Mouse (Mus musculus): ENCODE data around the gene Vmn2r94.

Gene Vmn2r94

DNA sequence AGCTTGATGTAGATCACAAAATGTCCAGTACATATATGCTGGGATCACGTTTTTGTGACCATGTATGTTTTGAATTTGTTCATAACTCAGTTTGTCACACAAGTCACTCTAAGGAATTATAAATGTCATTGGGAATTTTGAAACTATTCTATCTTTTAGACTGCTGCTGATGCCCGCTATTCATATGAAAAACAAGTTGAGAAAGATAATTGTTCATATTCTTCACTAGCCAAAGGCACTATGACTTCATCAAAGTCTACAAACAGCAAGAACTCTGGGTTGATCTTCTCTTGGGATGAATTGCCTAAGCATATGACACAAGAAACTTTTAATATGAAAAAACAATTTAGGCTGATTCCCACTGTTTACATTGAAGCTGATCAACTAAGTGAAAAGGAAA, at the start of gene Vmn2r94:
Vmn2r94 (minus strand) TSS at position 101 of the 400 bp plus-strand sequence.
- DNase-seq (ENCODE audit: low read depth, low spot score), result no peak

GRCm38 (mm10) chr17:18323031-18323430, 45.5 kb upstream of the Vmn2r94 start:
- no peak for DNase-seq (ENCODE audit: low read depth, low spot score)

GRCm38 (mm10) chr17:18297799-18298198, 20.2 kb upstream of the Vmn2r94 start, which contains the start of gene Vmn2r93:
Vmn2r93 (plus strand) TSS chr17:18298099.
- DNase-seq (ENCODE audit: low read depth, low spot score), result no peak

DNA sequence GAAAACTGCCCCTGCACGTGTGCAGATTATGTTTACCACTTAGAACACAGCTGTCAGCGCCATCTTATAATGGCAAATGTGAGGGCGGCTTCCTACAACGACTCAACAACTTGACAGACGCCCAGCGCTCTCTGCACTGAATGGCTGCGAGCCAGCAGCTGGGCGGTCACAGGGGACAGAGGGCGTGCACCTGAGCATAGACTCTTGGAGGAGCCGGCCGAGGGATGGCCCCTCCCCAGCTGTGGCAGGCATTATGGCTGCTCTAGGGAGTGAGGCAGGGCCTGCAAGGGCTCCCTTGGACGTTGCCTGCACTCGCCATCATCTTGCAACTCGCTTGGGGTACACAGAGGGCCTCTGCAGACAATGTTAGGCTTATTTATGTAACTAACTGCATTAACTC, 40.6 kb downstream of the Vmn2r94 start:
- peak; percentile 61 for DNase-seq (ENCODE audit: low read depth, low spot score)

DNA sequence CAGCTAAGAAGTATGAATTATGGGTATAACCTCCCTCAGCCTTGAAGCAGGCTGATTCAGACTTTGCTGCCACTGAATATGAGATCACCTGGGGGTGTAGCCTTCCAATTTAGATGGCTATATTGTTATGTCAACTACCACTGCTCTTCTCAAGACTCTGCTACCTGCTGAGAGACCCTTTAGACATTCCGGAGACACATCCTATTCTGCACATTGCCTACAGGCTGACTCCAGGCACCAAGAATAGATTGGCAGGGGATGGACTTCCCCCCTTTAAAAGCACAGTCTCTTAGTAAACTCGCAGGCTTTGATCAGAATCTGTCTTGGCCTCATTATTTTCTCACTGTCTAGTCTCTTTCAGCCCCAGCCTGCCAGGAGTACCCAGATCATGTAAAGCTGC, 45.6 kb downstream of the Vmn2r94 start:
- peak; percentile 57 for DNase-seq (ENCODE audit: low read depth, low spot score)

DNA sequence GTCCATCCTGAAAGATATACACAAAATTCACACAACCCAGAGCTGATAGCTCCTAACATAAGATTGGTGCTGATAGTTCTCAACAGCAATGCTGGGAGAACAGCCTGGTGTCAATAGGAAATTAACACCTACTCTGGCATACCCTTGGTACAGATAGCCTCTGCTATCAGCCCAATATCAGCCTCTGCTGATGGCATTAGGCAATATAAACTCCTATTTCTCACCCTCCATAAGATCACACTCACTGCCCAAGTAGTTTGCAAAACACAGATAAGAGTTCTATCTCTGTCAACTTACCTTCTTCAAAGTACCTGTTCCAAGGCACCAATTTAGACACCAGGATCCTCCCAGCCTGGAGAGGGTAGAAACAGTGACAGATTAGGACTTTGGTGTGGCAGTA, 56.3 kb downstream of the Vmn2r94 start:
- no peak for DNase-seq (ENCODE audit: low read depth, low spot score)

All from R1 (cell line).